Mouse (Mus musculus): ENCODE measurements at regions not wholly inside any gene's neighbourhood (a gene's known extent, or its start where the extent isn't known, plus 50 kb on each side); places are given as distances from the start of the nearest gene placed in this dataset.

DNA sequence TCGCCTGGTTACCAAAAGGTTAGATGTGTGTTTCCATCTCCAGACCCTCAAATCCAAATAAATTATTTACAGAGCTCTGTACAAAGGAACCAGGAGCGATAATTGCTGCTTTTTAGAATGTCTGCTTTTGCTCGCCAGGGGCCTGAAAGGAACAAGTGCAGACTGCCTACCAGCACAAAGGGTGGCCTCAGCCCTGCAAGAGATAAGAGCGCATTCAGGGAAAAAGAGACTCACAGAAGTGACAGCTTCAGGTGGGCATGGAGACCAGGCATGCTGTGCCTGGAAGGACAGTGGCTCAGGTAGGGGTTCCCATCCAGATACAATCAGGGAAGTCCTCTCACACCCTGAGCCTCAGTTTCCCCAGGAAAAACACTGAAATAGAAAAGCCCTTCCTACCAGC lies 114.0 kb upstream of the D7Ertd443e start:
- H3K27ac ChIP-seq (ENCODE audit: control insufficient read depth, insufficient read depth, low read length) = no peak overlapping the region
- TF ChIP-seq CTCF (IDR thresholded peaks at IDR 0.05; ENCODE audit: borderline replicate concordance, control insufficient read depth, extremely low read depth, insufficient read depth, low read length, poor library complexity) (no peak), POLR2A (IDR thresholded peaks at IDR 0.05; ENCODE audit: control insufficient read depth, extremely low read depth, insufficient read depth, low read length, poor library complexity) (no peak)
- no peaks in the 10 kb centered on the region for H3K4me1 ChIP-seq (replicated peaks; ENCODE audit: control insufficient read depth, insufficient read depth, low read length)
- no peak overlapping the region for H3K4me3 ChIP-seq (ENCODE audit: control insufficient read depth, insufficient read depth, low read length)
- DNase-seq = no peak
- H3K27me3 ChIP-seq (ENCODE audit: control insufficient read depth, insufficient read depth, low read length) = no peaks in the 10 kb centered on the region
- H3K36me3 ChIP-seq (ENCODE audit: control insufficient read depth, insufficient read depth, low read length) = no peaks in the 10 kb centered on the region
- WGBS = 91% methylated on average over 4 of the region's 4 CpGs

DNA sequence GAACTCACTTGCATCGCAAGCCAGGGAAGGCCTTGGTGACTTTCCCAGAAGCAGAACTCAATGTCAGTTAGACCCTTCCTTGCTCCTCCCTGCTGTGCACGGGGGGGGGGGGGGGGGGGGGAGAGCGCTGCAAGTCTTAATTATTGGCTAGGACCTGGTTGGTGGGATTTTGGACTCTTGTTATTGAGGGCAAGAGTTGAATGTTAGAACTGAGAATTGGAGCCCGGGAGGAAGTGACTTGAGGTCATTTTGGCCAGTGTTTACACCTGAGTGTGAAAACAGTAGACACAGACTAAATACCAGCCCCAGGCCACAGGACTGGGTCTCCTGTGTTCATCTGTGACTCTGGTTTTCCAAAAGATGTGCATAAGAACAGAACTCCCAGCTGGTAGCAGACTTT lies 114.7 kb upstream of the D7Ertd443e start:
- H3K4me1 ChIP-seq (replicated peaks; ENCODE audit: control insufficient read depth, insufficient read depth, low read length) = no peaks in the 10 kb centered on the region
- no peaks in the 10 kb centered on the region for H3K27me3 ChIP-seq (ENCODE audit: control insufficient read depth, insufficient read depth, low read length)
- 70% methylated on average over 4 of the region's 4 CpGs for WGBS
- DNase-seq = no peak
- TF ChIP-seq POLR2A (IDR thresholded peaks at IDR 0.05; ENCODE audit: control insufficient read depth, extremely low read depth, insufficient read depth, low read length, poor library complexity) (no peak), CTCF (IDR thresholded peaks at IDR 0.05; ENCODE audit: borderline replicate concordance, control insufficient read depth, extremely low read depth, insufficient read depth, low read length, poor library complexity) (no peak)
- no peaks in the 10 kb centered on the region for H3K36me3 ChIP-seq (ENCODE audit: control insufficient read depth, insufficient read depth, low read length)
- no peak overlapping the region for H3K4me3 ChIP-seq (ENCODE audit: control insufficient read depth, insufficient read depth, low read length)
- H3K27ac ChIP-seq (ENCODE audit: control insufficient read depth, insufficient read depth, low read length) = no peak overlapping the region

DNA sequence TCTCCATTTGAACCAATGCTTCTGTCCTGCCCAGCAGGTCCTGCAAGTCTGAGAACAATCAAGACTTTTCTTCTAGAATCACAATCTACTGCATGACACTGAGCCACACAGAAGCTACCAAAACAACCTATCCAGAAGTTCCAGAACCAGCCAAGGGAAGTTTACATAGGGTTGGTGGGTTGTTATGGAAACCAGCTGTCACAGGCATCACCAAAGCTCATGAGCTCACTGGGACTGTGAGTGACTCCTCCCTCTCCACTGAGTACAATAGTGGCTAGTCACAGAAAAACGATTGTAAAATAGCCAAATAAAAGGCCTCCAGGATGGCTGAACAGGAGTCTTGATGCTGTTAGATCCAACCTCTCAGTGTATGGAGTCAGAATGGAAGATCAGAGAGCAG lies 115.6 kb upstream of the D7Ertd443e start:
- DNase-seq = no peak
- 26% methylated on average over 1 of the region's 1 CpGs for WGBS
- Histone ChIP-seq H3K27me3 (ENCODE audit: control insufficient read depth, insufficient read depth, low read length) (no peaks in the 10 kb centered on the region), H3K4me3 (ENCODE audit: control insufficient read depth, insufficient read depth, low read length) (no peak overlapping the region), H3K27ac (ENCODE audit: control insufficient read depth, insufficient read depth, low read length) (no peak overlapping the region), H3K36me3 (ENCODE audit: control insufficient read depth, insufficient read depth, low read length) (no peaks in the 10 kb centered on the region), H3K4me1 (replicated peaks; ENCODE audit: control insufficient read depth, insufficient read depth, low read length) (no peaks in the 10 kb centered on the region)
- TF ChIP-seq CTCF (IDR thresholded peaks at IDR 0.05; ENCODE audit: borderline replicate concordance, control insufficient read depth, extremely low read depth, insufficient read depth, low read length, poor library complexity) (no peak), POLR2A (IDR thresholded peaks at IDR 0.05; ENCODE audit: control insufficient read depth, extremely low read depth, insufficient read depth, low read length, poor library complexity) (no peak)

DNA sequence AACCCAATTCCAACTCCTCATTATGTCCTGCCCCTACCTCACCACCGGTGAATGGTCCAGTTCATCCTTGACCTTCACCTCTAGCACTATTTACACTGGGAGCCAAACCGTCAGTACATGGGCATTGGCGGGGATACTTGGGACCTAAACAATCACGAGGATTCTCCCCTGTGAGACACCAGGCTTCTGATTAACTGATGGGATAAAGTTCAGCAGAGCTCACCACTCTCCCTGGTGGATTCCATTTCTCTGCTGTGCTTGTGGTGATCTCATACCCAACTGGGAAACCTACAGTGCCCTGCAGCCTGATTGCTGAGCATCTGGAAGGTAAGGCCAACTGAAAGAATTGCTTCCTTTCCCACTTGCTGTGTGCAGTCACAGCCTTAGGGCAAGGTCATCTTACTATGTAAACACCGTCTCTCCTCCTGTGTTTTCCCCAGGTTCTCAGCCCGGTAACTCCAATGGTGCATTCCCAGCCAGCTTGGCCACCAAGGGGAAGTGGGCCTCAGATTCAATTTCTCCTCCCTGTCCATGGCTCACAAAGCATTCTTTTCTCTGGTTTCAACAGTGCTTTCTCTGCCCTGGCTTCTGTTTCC lies 125.0 kb upstream of the D7Ertd443e start:
- Histone ChIP-seq H3K4me3 (ENCODE audit: control insufficient read depth, insufficient read depth, low read length) (no peak overlapping the region), H3K36me3 (ENCODE audit: control insufficient read depth, insufficient read depth, low read length) (no peaks in the 10 kb centered on the region), H3K27ac (ENCODE audit: control insufficient read depth, insufficient read depth, low read length) (no peak overlapping the region), H3K4me1 (replicated peaks; ENCODE audit: control insufficient read depth, insufficient read depth, low read length) (no peaks in the 10 kb centered on the region), H3K27me3 (ENCODE audit: control insufficient read depth, insufficient read depth, low read length) (no peaks in the 10 kb centered on the region)
- no peak for DNase-seq
- TF ChIP-seq POLR2A (IDR thresholded peaks at IDR 0.05; ENCODE audit: control insufficient read depth, extremely low read depth, insufficient read depth, low read length, poor library complexity) (no peak), CTCF (IDR thresholded peaks at IDR 0.05; ENCODE audit: borderline replicate concordance, control insufficient read depth, extremely low read depth, insufficient read depth, low read length, poor library complexity) (no peak)
- 92% methylated on average over 6 of the region's 6 CpGs for WGBS

DNA sequence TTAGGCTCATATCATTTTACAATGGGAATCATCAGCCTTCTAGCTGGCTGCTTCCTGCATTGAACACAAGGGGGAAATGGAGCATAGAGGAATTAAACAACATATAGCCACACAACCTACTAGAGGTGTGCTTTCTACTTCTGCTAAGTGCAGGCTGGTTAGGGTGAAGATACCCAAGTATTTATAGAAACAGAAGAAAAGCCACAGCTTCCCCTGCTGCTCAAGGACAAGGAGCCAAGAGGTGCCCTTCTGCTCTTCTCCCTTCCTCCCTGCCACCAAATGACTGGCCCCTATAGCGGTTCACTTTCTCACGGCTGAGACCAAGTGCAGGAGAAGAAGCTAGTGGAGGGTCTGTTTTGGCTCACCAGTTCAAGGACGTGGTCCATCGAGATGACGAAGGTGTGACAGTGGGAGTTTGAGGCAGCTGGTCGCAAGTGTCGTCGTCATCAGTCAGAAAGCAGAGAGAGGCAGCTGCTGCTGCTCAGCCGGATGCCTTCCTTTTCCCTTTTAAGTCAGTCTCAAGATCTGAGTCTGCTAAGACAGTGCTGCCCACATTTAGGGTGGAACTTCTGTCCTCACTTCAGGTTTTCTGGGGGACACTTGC lies 134.0 kb upstream of the D7Ertd443e start:
- Histone ChIP-seq H3K27me3 (ENCODE audit: control insufficient read depth, insufficient read depth, low read length) (no peaks in the 10 kb centered on the region), H3K27ac (ENCODE audit: control insufficient read depth, insufficient read depth, low read length) (no peak overlapping the region), H3K4me1 (replicated peaks; ENCODE audit: control insufficient read depth, insufficient read depth, low read length) (no peaks in the 10 kb centered on the region), H3K36me3 (ENCODE audit: control insufficient read depth, insufficient read depth, low read length) (no peaks in the 10 kb centered on the region), H3K4me3 (ENCODE audit: control insufficient read depth, insufficient read depth, low read length) (no peak overlapping the region)
- DNase-seq = no peak
- 8% methylated on average over 9 of the region's 9 CpGs for WGBS
- no peak for TF ChIP-seq POLR2A (IDR thresholded peaks at IDR 0.05; ENCODE audit: control insufficient read depth, extremely low read depth, insufficient read depth, low read length, poor library complexity)
- TF ChIP-seq CTCF (IDR thresholded peaks at IDR 0.05; ENCODE audit: borderline replicate concordance, control insufficient read depth, extremely low read depth, insufficient read depth, low read length, poor library complexity) = no peak

DNA sequence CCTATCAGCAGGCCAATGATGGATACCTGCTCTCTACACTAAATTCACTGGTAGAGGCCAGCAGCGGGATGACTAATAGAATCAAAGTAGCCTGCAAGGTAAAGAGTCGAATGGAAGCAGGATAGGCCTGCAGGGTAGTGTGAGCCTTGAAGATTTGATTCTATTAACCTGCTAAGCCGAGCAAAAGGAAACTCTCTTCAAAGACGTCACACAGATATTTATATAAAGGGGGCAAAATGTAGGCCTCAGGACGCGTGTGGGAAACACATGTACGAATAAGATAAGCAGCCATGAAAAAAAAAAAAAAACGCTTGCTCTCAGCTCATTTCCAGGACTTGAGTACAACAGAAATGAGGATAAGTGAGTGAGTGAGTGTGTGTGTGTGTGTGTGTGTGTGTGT lies 138.4 kb upstream of the D7Ertd443e start:
- DNase-seq = no peak
- H3K4me3 ChIP-seq (ENCODE audit: control insufficient read depth, insufficient read depth, low read length) = no peak overlapping the region
- no peak overlapping the region for H3K27ac ChIP-seq (ENCODE audit: control insufficient read depth, insufficient read depth, low read length)
- H3K4me1 ChIP-seq (replicated peaks; ENCODE audit: control insufficient read depth, insufficient read depth, low read length) = no peaks in the 10 kb centered on the region
- TF ChIP-seq POLR2A (IDR thresholded peaks at IDR 0.05; ENCODE audit: control insufficient read depth, extremely low read depth, insufficient read depth, low read length, poor library complexity) = no peak
- TF ChIP-seq CTCF (IDR thresholded peaks at IDR 0.05; ENCODE audit: borderline replicate concordance, control insufficient read depth, extremely low read depth, insufficient read depth, low read length, poor library complexity) = no peak
- H3K27me3 ChIP-seq (ENCODE audit: control insufficient read depth, insufficient read depth, low read length) = no peaks in the 10 kb centered on the region
- H3K36me3 ChIP-seq (ENCODE audit: control insufficient read depth, insufficient read depth, low read length) = no peaks in the 10 kb centered on the region
- 78% methylated on average over 8 of the region's 8 CpGs for WGBS
